Mouse (Mus musculus): ENCODE results near the gene Opa3. TPM values are rescaled to one million over a fixed set of nuclear protein-coding genes. Genes with fewer than 3 reads are reported as not detected.

Gene Opa3
- polyA plus RNA-seq, 2 experiments = 8.3 to 12.8 TPM

DNA sequence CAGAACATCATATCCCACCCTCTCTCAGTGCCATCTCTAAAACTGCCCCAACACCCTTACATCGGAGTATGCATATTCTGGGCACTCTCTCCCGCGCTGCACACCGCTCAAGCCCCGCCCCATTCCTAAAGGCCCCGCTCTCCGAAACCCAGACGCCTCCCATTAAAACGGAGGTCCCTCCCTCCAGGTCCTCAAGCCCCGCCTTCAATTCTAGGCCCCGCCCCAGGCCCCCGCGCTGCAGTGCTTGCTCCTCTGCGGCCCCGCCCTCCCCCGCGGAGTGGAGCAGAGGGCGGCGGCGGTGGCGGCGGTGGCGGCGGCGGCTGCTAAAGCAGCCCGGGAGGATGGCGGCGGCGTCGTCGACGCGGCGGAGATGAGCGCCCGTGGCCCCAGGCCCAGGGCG is 54.3 kb downstream of the Opa3 start, which contains the start of gene Rtn2:
Gene Rtn2 (plus strand): TSS at position 240 of the 400 bp plus-strand sequence.
- peak; percentile 89 for ATAC-seq (ENCODE audit: insufficient read depth)
- WGBS (ENCODE audit: insufficient replicate concordance) = under 1% methylated on average over 37 of the region's 37 CpGs
- H3K9me3 ChIP-seq (ENCODE audit: control insufficient read depth, low read length) = no peaks in the 10 kb centered on the region
- no peak for TF ChIP-seq CTCF (IDR thresholded peaks at IDR 0.05; ENCODE audit: low read depth)
- no peak for TF ChIP-seq EP300 (IDR thresholded peaks at IDR 0.05; ENCODE audit: low read depth)
- peak within 1 kb of the TSS; percentile 98 for H3K4me2 ChIP-seq (ENCODE audit: low read depth)
- peaks cover 5 to 9% of the 10 kb centered on the region in 2 experiments for H3K4me1 ChIP-seq (replicated peaks; ENCODE audit: control insufficient read depth in 2 of 2, insufficient read depth in 2 of 2, low read length in 1 of 2)
- no peaks in the 10 kb centered on the region for H3K36me3 ChIP-seq (replicated peaks; ENCODE audit: control insufficient read depth, insufficient read depth, low read depth)
- peaks cover 57% of the 10 kb centered on the region for H3K27me3 ChIP-seq (ENCODE audit: control insufficient read depth, insufficient read depth, low read length)
- H3K27ac ChIP-seq = peak within 1 kb of the TSS; percentile 9; the same call in 1 of the 2 replicates
- H3K9ac ChIP-seq (replicated peaks) = peak within 1 kb of the TSS; percentile 54
- H3K4me3 ChIP-seq (ENCODE audit: insufficient read depth in 1 of 2, low read depth in 2 of 2, low read length in 2 of 2) = peak within 1 kb of the TSS; percentile 22 to 60
- peak in 1 of 3 experiments; percentile 88 for DNase-seq (ENCODE audit: low read depth in 3 of 3, low spot score in 3 of 3)

DNA sequence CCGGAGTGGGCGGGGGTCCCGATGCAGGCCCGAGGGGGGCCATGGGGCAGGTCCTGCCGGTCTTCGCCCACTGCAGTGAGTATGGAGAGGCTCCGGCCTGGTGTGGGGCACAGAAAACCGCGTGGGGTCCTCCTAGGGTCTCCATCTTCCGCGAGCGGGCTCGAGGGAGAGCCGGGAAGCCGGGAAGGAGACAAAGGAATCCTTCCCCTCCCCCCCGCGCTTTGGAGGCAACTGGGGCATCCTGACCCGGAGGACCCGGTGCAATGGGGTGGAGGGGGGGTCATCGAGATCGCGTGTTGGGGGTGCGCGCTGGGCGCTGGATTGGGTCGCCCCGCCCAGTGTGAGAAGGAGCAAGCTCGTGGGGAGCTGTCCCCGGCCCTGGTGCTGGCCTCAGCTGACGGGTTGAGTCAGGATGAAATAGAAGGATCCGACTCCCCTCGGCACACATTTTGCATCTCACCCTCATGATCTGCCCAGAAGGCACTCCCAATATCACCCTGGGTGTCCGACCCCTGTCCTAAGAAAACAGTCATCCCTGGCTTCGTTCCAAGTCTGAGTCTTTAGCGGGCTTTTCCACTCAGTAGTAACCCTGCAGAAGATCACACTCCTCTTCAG is 54.8 kb downstream of the Opa3 start:
- Histone ChIP-seq H3K4me1 (replicated peaks; ENCODE audit: control insufficient read depth in 2 of 2, insufficient read depth in 2 of 2, low read length in 1 of 2) (peaks cover 5 to 9% of the 10 kb centered on the region in 2 experiments), H3K27me3 (ENCODE audit: control insufficient read depth, insufficient read depth, low read length) (peaks cover 53% of the 10 kb centered on the region), H3K4me3 (ENCODE audit: insufficient read depth in 1 of 2, low read depth in 2 of 2, low read length in 2 of 2) (peak overlapping the region; percentile 12 to 60), H3K4me2 (ENCODE audit: low read depth) (peak overlapping the region; percentile 98), H3K9me3 (ENCODE audit: control insufficient read depth, low read length) (no peaks in the 10 kb centered on the region), H3K27ac (no peak overlapping the region), H3K9ac (replicated peaks) (peak overlapping the region; percentile 54), H3K36me3 (replicated peaks; ENCODE audit: control insufficient read depth, insufficient read depth, low read depth) (no peaks in the 10 kb centered on the region)
- 1% methylated on average over 32 of the region's 35 CpGs for WGBS (ENCODE audit: insufficient replicate concordance)
- no peak for DNase-seq (ENCODE audit: low read depth in 3 of 3, low spot score in 3 of 3)
- TF ChIP-seq CTCF (IDR thresholded peaks at IDR 0.05; ENCODE audit: low read depth) (no peak), EP300 (IDR thresholded peaks at IDR 0.05; ENCODE audit: low read depth) (no peak)
- peak; percentile 47 for ATAC-seq (ENCODE audit: insufficient read depth)

DNA sequence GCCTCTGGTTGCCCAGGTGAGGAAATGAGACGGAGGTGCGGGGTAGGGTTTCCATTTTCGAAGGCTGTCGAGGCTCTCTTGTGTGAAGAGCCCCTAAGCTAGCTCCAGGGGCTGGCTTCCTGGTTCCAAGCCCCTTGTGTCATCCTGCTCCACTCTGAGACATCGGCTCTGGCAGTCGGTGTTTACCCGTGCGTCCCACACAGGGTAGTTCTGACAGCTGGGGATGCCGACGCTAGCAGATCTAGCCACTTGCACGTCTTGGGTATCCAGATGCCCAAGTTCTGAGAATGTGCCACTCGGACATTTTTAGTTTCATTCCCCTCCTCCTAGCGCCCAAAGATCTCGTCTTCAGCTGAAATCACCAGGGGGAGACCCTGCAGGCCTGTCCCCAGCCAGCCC is 55.3 kb downstream of the Opa3 start:
- Histone ChIP-seq H3K4me1 (replicated peaks; ENCODE audit: control insufficient read depth in 2 of 2, insufficient read depth in 2 of 2, low read length in 1 of 2) (peaks cover 5 to 9% of the 10 kb centered on the region in 2 experiments), H3K4me2 (ENCODE audit: low read depth) (peak overlapping the region; percentile 98), H3K9me3 (ENCODE audit: control insufficient read depth, low read length) (no peaks in the 10 kb centered on the region), H3K4me3 (ENCODE audit: insufficient read depth in 1 of 2, low read depth in 2 of 2, low read length in 2 of 2) (peak overlapping the region in 1 of 2 experiments; percentile 60; a peak in 1 of 4 replicates), H3K27me3 (ENCODE audit: control insufficient read depth, insufficient read depth, low read length) (peaks cover 48% of the 10 kb centered on the region), H3K27ac (no peak overlapping the region), H3K36me3 (replicated peaks; ENCODE audit: control insufficient read depth, insufficient read depth, low read depth) (no peaks in the 10 kb centered on the region), H3K9ac (replicated peaks) (no peak overlapping the region)
- DNase-seq (ENCODE audit: low read depth in 3 of 3, low spot score in 3 of 3) (no peak), ATAC-seq (ENCODE audit: insufficient read depth) (no peak)
- 33% methylated on average over 14 of the region's 14 CpGs for WGBS (ENCODE audit: insufficient replicate concordance)
- TF ChIP-seq EP300 (IDR thresholded peaks at IDR 0.05; ENCODE audit: low read depth) = no peak

DNA sequence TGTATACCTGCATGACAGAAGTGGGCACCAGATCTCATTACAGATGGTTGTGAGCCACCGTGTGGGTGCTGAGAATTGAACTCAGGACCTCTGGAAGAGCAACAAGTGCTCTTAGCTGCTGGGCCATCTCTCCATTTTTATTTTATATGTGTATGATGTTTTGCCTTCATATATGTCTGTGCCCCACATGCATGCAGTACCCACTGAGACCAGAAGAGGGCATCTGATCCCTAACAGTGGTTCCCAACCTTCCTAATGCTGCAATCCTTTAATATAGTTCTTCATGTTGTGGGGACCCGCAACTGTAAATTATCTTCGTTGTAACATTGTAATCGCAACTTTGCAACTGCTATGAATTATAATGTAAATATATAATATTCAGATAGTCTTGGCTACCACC is 56.6 kb downstream of the Opa3 start:
- Histone ChIP-seq H3K4me3 (ENCODE audit: insufficient read depth in 1 of 2, low read depth in 2 of 2, low read length in 2 of 2) (no peak overlapping the region), H3K36me3 (replicated peaks; ENCODE audit: control insufficient read depth, insufficient read depth, low read depth) (no peaks in the 10 kb centered on the region), H3K9me3 (ENCODE audit: control insufficient read depth, low read length) (no peaks in the 10 kb centered on the region), H3K27me3 (ENCODE audit: control insufficient read depth, insufficient read depth, low read length) (peaks cover 34% of the 10 kb centered on the region), H3K4me1 (replicated peaks; ENCODE audit: control insufficient read depth in 2 of 2, insufficient read depth in 2 of 2, low read length in 1 of 2) (peaks cover 5 to 9% of the 10 kb centered on the region in 2 experiments), H3K4me2 (ENCODE audit: low read depth) (no peak overlapping the region), H3K27ac (no peak overlapping the region), H3K9ac (replicated peaks) (no peak overlapping the region)
- ATAC-seq (ENCODE audit: insufficient read depth) (no peak), DNase-seq (ENCODE audit: low read depth in 3 of 3, low spot score in 3 of 3) (no peak)
- WGBS (ENCODE audit: insufficient replicate concordance) = 7% methylated on average over 4 of the region's 4 CpGs
- peak; percentile 87 for TF ChIP-seq CTCF (IDR thresholded peaks at IDR 0.05; ENCODE audit: low read depth)
- no peak for TF ChIP-seq EP300 (IDR thresholded peaks at IDR 0.05; ENCODE audit: low read depth)

DNA sequence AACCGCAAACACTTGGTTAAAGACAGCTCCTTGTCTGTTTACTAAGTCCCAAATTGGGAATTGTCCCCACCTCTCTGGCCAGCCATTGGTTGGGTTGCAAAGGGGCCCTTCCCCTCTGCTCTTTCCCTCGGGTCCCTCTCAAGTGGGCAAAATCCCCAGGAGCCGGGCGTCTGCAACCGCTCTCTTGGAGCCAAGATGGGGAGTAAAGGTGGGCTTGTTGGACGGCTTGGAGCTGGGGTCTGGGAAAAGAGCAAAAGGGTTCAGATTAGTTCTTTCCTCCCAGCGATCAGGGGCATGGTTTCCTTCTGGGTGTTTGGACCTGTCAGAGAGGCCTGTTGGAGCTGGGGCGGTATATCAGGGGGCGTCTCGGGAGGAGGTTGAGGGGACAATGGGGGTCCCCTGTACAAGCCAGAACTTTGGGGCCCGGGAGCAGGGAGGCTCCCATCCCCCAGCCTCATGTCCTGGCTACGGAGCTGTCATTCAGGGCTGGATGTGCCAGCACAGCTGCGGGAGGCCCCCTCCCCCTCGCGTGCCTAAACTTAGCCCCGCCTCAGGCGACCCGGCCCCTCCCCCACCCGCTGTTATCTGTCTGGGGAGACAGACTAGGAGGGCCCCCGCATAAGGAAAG is 62.9 kb downstream of the Opa3 start:
- Histone ChIP-seq H3K4me3 (ENCODE audit: insufficient read depth in 1 of 2, low read depth in 2 of 2, low read length in 2 of 2) (peak overlapping the region; percentile 53 to 54), H3K36me3 (replicated peaks; ENCODE audit: control insufficient read depth, insufficient read depth, low read depth) (no peaks in the 10 kb centered on the region), H3K27ac (peak overlapping the region; percentile 49), H3K4me1 (replicated peaks; ENCODE audit: control insufficient read depth in 2 of 2, insufficient read depth in 2 of 2, low read length in 1 of 2) (peaks cover 16% of the 10 kb centered on the region in 2 experiments), H3K9ac (replicated peaks) (peak overlapping the region; percentile 53), H3K4me2 (ENCODE audit: low read depth) (peak overlapping the region; percentile 90), H3K9me3 (ENCODE audit: control insufficient read depth, low read length) (no peaks in the 10 kb centered on the region), H3K27me3 (ENCODE audit: control insufficient read depth, insufficient read depth, low read length) (no peaks in the 10 kb centered on the region)
- no peak for TF ChIP-seq EP300 (IDR thresholded peaks at IDR 0.05; ENCODE audit: low read depth)
- no peak for TF ChIP-seq CTCF (IDR thresholded peaks at IDR 0.05; ENCODE audit: low read depth)
- ATAC-seq (ENCODE audit: insufficient read depth) = peak; percentile 79
- WGBS (ENCODE audit: insufficient replicate concordance) = under 1% methylated on average over 20 of the region's 20 CpGs
- no peak for DNase-seq (ENCODE audit: low read depth in 3 of 3, low spot score in 3 of 3)

Data from liver, embryonic 14.5 days (tissue).